Mouse (Mus musculus) liver, embryonic 14 days (tissue): Measurements from ENCODE around the gene Gdf10. TPM values are rescaled to one million over a fixed set of nuclear protein-coding genes. Genes with fewer than 3 reads are reported as not detected.

Experiments used
- polyA plus RNA-seq: library from polyadenylated mRNA; depleted of rRNA; stranded (reverse); fragments of >200 nt; gene quantifications from 2 replicates; pipeline ENCODE4 v1.2.3, GENCODE M21; 2012; rRNA removed

Gene Gdf10
- 3.7 TPM in 2 replicates for polyA plus RNA-seq

GRCm38 (mm10) chr14:33923168-33924070, at the start of gene Gdf10:
Gene Gdf10, plus strand, starts transcription at chr14:33923587.

GRCm38 (mm10) chr14:33940739-33941138, 17.4 kb downstream of the Gdf10 start, which contains the start of gene Gdf2:
Gene Gdf2, plus strand, starts transcription at chr14:33941039.

GRCm38 (mm10) chr14:33953761-33954160, 30.4 kb downstream of the Gdf10 start, which contains the start of gene Rbp3:
Gene Rbp3, plus strand, starts transcription at chr14:33954003.

GRCm38 (mm10) chr14:33978604-33979059, 55.2 kb downstream of the Gdf10 start, which contains the start of gene Zfp488:
Gene Zfp488, minus strand, starts transcription at chr14:33978764.

Other genes with a start within 250 kb of the Gdf10 start
- 3.0 and 4.6 TPM in 2 replicates for gene Gdf2, start 17.5 kb downstream of the Gdf10 start, polyA plus RNA-seq
- 0.01 and 0.02 TPM in 2 replicates for gene Rbp3, start 30.4 kb downstream of the Gdf10 start, polyA plus RNA-seq
- under 0.01 and 0.01 TPM in 2 replicates for gene Zfp488, start 55.2 kb downstream of the Gdf10 start, polyA plus RNA-seq
- gene Gm30083, start 91.6 kb downstream of the Gdf10 start, polyA plus RNA-seq = not detected in 2 replicates
- gene Gm5460, start 93.2 kb downstream of the Gdf10 start, polyA plus RNA-seq = not detected in 2 replicates
- not detected in 2 replicates for gene Antxrl, start 129.1 kb downstream of the Gdf10 start, polyA plus RNA-seq
- 0.05 and 0.06 TPM in 2 replicates for gene Anxa8, start 162.4 kb downstream of the Gdf10 start, polyA plus RNA-seq
- not detected in 2 replicates for gene A630023A22Rik, start 179.2 kb downstream of the Gdf10 start, polyA plus RNA-seq
- 0.01 TPM in 1 of 2 replicates, not detected in the other for gene Npy4r, start 228.9 kb downstream of the Gdf10 start, polyA plus RNA-seq